Mouse (Mus musculus): ENCODE data around the gene Xpnpep2. TPM values are rescaled to one million over a fixed set of nuclear protein-coding genes. Genes with fewer than 3 reads are reported as not detected.

Xpnpep2 gene
- total RNA-seq, 4 experiments from 2014 or later = 0.09 to 1.1 (median 0.57) TPM

DNA sequence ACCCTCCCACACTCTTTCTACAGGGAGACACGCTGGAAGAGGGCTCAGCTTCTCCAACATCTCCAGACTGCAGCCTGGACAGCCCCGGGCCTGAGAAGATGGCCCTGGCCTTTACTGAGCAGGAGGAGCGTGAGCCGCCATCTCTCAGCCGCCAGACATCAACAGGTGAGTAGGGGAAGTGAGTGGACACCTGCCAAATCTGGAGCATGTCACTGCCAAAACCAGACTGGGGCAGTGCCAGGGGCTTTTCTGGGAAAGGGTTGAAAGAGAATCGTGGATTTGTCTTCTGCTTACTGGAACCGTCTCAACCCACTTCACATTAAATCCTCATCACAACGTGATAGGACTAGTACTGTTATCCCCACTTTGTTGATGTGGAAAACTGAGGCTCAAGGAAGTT is 48.9 kb downstream of the Xpnpep2 start:
- no peak for DNase-seq (ENCODE audit: low spot score in 2 of 2)

GRCm38 (mm10) chrX:48158229-48158919 is 49.8 kb downstream of the Xpnpep2 start:
- no peak for DNase-seq (ENCODE audit: low spot score in 2 of 2)

- no peak for DNase-seq (ENCODE audit: low spot score in 2 of 2)
These were observed 61.4 kb downstream of the Xpnpep2 start for GRCm38 (mm10) chrX:48169892-48170291.

DNA sequence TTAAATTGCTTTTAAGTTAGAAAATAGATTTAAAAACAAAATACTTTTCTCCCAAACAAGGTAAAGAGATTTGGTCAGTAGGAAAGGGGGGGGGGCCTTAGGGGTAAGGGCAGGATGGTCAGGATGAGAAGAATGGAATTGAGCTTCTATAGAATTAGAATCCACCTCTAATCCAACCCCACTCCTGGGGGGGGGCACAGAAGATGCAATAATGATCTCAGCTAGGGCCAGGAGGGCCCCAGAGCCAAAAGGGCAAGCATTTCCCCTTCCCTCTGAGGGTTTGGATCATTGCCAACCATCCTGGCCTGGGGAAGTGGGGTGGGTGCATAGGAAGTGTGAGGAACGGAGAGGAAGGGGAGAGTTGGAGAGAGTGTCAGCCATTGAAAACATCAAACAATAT is 61.8 kb downstream of the Xpnpep2 start:
- no peak for DNase-seq (ENCODE audit: low spot score in 2 of 2)

DNA sequence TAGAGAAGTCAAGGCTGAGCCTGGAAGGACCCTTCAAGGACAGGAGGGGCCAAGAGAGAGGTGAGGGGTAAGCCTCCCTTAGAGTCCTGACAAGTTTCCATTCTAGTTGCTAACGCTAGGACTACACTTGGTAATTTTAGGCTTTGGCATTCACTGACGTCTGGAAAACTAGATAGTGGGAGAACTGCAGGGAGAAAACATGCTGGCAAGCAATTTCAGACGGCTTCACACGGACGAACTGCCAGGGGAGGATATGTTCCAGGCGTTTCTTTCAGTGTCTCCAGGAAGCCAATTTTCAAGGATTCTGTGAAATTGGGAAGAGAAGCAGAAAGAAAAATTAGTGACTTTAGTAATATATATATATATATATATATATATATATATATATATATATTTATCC is 73.3 kb downstream of the Xpnpep2 start:
- no peak for DNase-seq (ENCODE audit: low spot score in 2 of 2)

GRCm38 (mm10) chrX:48184703-48185102 is 76.2 kb downstream of the Xpnpep2 start:
- no peak for DNase-seq (ENCODE audit: low spot score in 2 of 2)

Other genes starting within 250 kb of the Xpnpep2 start
- 10 to 100 TPM; 43.4 to 51.4 (median 49.6) TPM for gene Smarca1, start 215.8 kb upstream of the Xpnpep2 start, total RNA-seq (2022)
- 10 to 100 TPM; 52.1 to 55.3 (median 54.5) TPM for gene Ocrl, start 196.3 kb upstream of the Xpnpep2 start, total RNA-seq (2022)
- gene Apln, start 73.9 kb upstream of the Xpnpep2 start, total RNA-seq (2022) = 10 to 100 TPM; 13.1 to 23.6 (median 17.0) TPM
- gene Sash3, start 37.7 kb downstream of the Xpnpep2 start, total RNA-seq (2022) = 1 to 10 TPM; 1.4 to 2.5 (median 1.9) TPM
- 10 to 100 TPM; 45.9 to 53.5 (median 52.4) TPM for gene Zdhhc9, start 100.2 kb downstream of the Xpnpep2 start, total RNA-seq (2022)
- gene Utp14a, start 148.1 kb downstream of the Xpnpep2 start, total RNA-seq (2022) = 10 to 100 TPM; 14.9 to 16.8 (median 15.5) TPM
- gene Bcorl1, start 232.6 kb downstream of the Xpnpep2 start, total RNA-seq (2022) = 10 to 100 TPM; 19.9 to 24.8 (median 22.8) TPM